Mouse (Mus musculus) thymus, adult 2 months (tissue): ENCODE measurements around the gene Plxnb1. TPM values are rescaled to one million over a fixed set of nuclear protein-coding genes. Genes with fewer than 3 reads are reported as not detected.

Source experiments
- DNase-seq: peaks from one replicate; pipeline ENCODE4 v3.0.0; 2021
- H3K27ac ChIP-seq: fragments of 200-500 bp; 2 replicates; pipeline ENCODE4 v1.5.1; 2012; ENCODE audit warnings: low read length, control low read depth; ENCODE audit not compliant: control insufficient read depth, insufficient read depth
- H3K27me3 ChIP-seq: fragments of 200-500 bp; 2 replicates; pipeline ENCODE4 v1.6.1; 2012; ENCODE audit warnings: mild to moderate bottlenecking, low read length, moderate library complexity, mixed read lengths; ENCODE audit not compliant: control insufficient read depth, insufficient read depth
- H3K36me3 ChIP-seq: fragments of 200-500 bp; 2 replicates; pipeline ENCODE4 v1.6.1; 2012; ENCODE audit warnings: mild to moderate bottlenecking, low read length, moderate library complexity; ENCODE audit not compliant: control insufficient read depth, insufficient read depth
- H3K4me1 ChIP-seq: fragments of 200-500 bp; replicated peaks from 2 replicates; pipeline ENCODE4 v1.6.1; 2012; ENCODE audit warnings: low read length; ENCODE audit not compliant: control insufficient read depth, insufficient read depth
- H3K4me3 ChIP-seq: fragments of 200-500 bp; 2 replicates; pipeline ENCODE4 v1.5.1; 2012; ENCODE audit warnings: mild to moderate bottlenecking, low read length, control low read depth, moderate library complexity; ENCODE audit not compliant: control insufficient read depth, insufficient read depth
- CTCF ChIP-seq: fragments of 200-500 bp; IDR thresholded peaks from 2 replicates; pipeline ENCODE4 v1.5.1; 2012; ENCODE audit warnings: mild to moderate bottlenecking, control low read depth, low read length, moderate library complexity, borderline replicate concordance; ENCODE audit not compliant: control insufficient read depth, poor library complexity, insufficient read depth; ENCODE audit errors: extremely low read depth
- POLR2A ChIP-seq: fragments of 200-500 bp; IDR thresholded peaks from 2 replicates; pipeline ENCODE4 v1.6.1; 2012; ENCODE audit warnings: mild to moderate bottlenecking, low read length, control low read depth, moderate library complexity; ENCODE audit not compliant: control insufficient read depth, poor library complexity, insufficient read depth; ENCODE audit errors: extremely low read depth
- WGBS: fragments of 180-500 bp; shearing (Covaris S2); methylation state at CpG from one replicate; pipeline ENCODE4 v1.1.7; 2018; 5-methylcytosine and 5-hydroxymethylcytosine counted together
- polyA plus RNA-seq: library from polyadenylated mRNA; depleted of rRNA; stranded (reverse); fragments of >200 nt; gene quantifications from 2 replicates; pipeline ENCODE4 v1.2.3, GENCODE M21; 2012

The Plxnb1 gene
- polyA plus RNA-seq, 1 experiment: 25.6 TPM

DNA sequence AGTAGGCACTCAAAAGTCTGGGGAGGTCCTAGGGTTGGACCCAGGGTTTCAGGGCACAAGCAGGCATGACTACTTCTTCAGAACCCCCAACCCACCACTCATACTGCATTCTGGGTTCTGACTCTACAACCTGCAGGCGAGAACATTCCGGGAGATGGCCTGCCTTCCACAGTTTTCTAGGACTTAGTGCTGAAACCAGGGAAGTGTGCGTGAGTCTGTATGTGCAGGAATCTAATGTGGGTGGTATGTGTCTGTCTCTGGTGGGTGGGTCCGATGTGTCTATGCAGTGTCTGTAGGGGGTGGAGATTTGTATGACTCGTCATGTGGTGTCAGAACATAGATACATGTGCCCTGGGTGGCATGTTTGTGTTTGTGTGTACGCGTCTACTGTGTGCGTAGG lies 3.2 kb downstream of the Plxnb1 start:
- Histone ChIP-seq H3K4me3 (no peak overlapping the region), H3K27ac (no peak overlapping the region), H3K4me1 (peaks cover 19% of the 10 kb centered on the region), H3K27me3 (no peaks in the 10 kb centered on the region), H3K36me3 (no peaks in the 10 kb centered on the region)
- 92% methylated on average over 8 of the region's 8 CpGs for WGBS
- no peak for DNase-seq
- TF ChIP-seq CTCF (no peak), POLR2A (no peak)

DNA sequence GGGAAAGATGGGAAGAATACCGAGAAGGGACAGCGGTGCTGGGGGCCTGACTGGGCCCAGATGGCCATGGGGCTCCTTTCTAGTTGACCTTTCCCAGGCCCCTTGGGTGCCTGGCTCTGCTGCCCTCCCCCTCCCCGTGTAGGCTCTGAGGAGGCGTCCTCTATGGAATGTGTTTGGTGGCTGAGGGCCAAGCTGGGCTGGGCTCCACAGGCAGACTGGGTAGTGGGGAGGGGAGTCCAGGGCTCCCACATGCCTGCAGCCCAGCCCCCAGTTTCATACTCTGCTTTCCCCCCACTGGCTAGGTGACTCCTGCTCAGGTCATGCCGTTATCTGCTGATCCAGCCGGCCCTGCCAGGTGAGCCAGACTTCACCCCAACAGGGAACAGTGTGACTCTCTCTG lies 3.8 kb downstream of the Plxnb1 start:
- TF ChIP-seq CTCF (no peak), POLR2A (no peak)
- no peak for DNase-seq
- H3K27ac ChIP-seq: no peak overlapping the region
- 89% methylated on average over 6 of the region's 6 CpGs for WGBS
- H3K4me3 ChIP-seq: no peak overlapping the region
- H3K36me3 ChIP-seq: no peaks in the 10 kb centered on the region
- H3K27me3 ChIP-seq: no peaks in the 10 kb centered on the region
- H3K4me1 ChIP-seq: peaks cover 19% of the 10 kb centered on the region

GRCm38 (mm10) chr9:109100307-109100928 lies 5.2 kb downstream of the Plxnb1 start:
- 62% methylated on average over 20 of the region's 20 CpGs for WGBS
- 0 out of 2 replicates have a peak, but pooled peaks have one; percentile 23 for TF ChIP-seq CTCF
- no peak for TF ChIP-seq POLR2A
- Histone ChIP-seq H3K4me3 (no peak overlapping the region), H3K27ac (no peak overlapping the region), H3K36me3 (no peaks in the 10 kb centered on the region), H3K4me1 (peaks cover 11% of the 10 kb centered on the region), H3K27me3 (no peaks in the 10 kb centered on the region)
- no peak for DNase-seq

GRCm38 (mm10) chr9:109101933-109102445 lies 6.8 kb downstream of the Plxnb1 start:
- Histone ChIP-seq H3K4me3 (no peak overlapping the region), H3K4me1 (peaks cover 3% of the 10 kb centered on the region; the same call in 1 of the 2 replicates), H3K27ac (no peak overlapping the region), H3K36me3 (no peaks in the 10 kb centered on the region), H3K27me3 (no peaks in the 10 kb centered on the region)
- TF ChIP-seq POLR2A (no peak), CTCF (no peak)
- WGBS: 97% methylated on average over 5 of the region's 5 CpGs
- no peak for DNase-seq

DNA sequence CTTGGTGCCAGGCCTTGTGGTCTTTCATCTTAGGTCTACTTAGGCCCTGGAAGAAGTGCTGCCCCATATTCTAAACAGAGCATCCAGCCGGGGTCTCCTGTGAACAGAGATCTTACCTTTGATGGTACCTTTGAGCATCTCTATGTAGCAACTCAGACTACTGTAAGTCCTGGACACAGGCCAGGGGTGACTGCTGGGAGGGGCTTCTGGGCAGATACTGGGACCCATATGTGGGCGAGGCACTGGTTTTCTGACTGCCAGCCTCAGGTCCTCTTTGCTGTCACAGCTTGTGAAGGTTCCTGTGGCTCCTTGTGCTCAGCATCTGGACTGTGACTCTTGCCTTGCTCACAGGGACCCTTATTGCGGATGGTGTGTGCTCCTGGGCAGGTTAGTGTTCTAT lies 7.4 kb downstream of the Plxnb1 start:
- no peak for DNase-seq
- H3K27me3 ChIP-seq: no peaks in the 10 kb centered on the region
- no peaks in the 10 kb centered on the region for H3K36me3 ChIP-seq
- no peak overlapping the region for H3K4me3 ChIP-seq
- WGBS: 99% methylated on average over 3 of the region's 3 CpGs
- H3K4me1 ChIP-seq: peaks cover 3% of the 10 kb centered on the region; the same call in 1 of the 2 replicates
- TF ChIP-seq POLR2A (no peak), CTCF (no peak)
- no peak overlapping the region for H3K27ac ChIP-seq

- Histone ChIP-seq H3K27ac (no peak overlapping the region), H3K4me3 (no peak overlapping the region), H3K36me3 (no peaks in the 10 kb centered on the region), H3K4me1 (peaks cover 3% of the 10 kb centered on the region; the same call in 1 of the 2 replicates), H3K27me3 (no peaks in the 10 kb centered on the region)
- WGBS: 83% methylated on average over 7 of the region's 7 CpGs
- no peak for TF ChIP-seq POLR2A
- no peak for TF ChIP-seq CTCF
- no peak for DNase-seq
Observed at GRCm38 (mm10) chr9:109103250-109103649, 8.1 kb downstream of the Plxnb1 start.

DNA sequence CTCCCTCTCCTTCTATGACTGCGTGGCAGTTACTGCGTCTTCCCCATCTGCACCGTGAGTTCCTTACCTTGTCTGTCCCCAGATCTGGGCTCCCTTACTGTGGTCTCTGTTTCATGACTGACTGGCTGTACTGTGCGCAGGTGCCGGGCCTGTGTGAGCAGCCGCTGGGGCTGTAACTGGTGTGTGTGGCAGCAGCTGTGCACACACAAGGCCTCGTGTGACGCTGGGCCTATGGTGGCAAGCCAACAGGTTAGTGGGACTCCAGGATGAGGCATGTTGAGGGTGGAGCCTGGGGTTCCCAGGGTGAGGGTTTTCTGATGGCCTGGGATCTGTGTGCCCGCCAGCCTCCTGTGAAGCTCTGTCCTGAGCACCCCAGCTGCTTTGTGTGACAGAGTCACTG lies 8.9 kb downstream of the Plxnb1 start:
- no peak overlapping the region for H3K27ac ChIP-seq
- no peak overlapping the region for H3K4me3 ChIP-seq
- H3K36me3 ChIP-seq: no peaks in the 10 kb centered on the region
- H3K27me3 ChIP-seq: no peaks in the 10 kb centered on the region
- H3K4me1 ChIP-seq: peaks cover 3% of the 10 kb centered on the region; the same call in 1 of the 2 replicates
- WGBS: 77% methylated on average over 9 of the region's 9 CpGs
- DNase-seq: no peak
- no peak for TF ChIP-seq POLR2A
- no peak for TF ChIP-seq CTCF
